Mouse (Mus musculus) adrenal gland, postnatal 14 days (tissue): ENCODE data around the gene Ccl9. TPM values are rescaled to one million over a fixed set of nuclear protein-coding genes. Genes with fewer than 3 reads are reported as not detected.
A peak's percentile ranks its signal among the peaks of the same experiment; 100 is the strongest.
"Not testable (repeated sequence)": the region's sequence is repeated elsewhere in the genome, so short reads cannot be mapped to it uniquely, and the experiment has no call there.

ENCODE experiments used
- DNase-seq: peaks from one replicate; pipeline ENCODE4 v3.0.0; 2021; ENCODE audit warnings: mixed read lengths
- total RNA-seq: library from RNA; stranded (reverse); gene quantifications from 2 replicates; pipeline ENCODE4 v1.2.3, GENCODE M21; 2021

The Ccl9 gene
- total RNA-seq, 1 experiment from 2014 or later: 10.3 TPM

DNA sequence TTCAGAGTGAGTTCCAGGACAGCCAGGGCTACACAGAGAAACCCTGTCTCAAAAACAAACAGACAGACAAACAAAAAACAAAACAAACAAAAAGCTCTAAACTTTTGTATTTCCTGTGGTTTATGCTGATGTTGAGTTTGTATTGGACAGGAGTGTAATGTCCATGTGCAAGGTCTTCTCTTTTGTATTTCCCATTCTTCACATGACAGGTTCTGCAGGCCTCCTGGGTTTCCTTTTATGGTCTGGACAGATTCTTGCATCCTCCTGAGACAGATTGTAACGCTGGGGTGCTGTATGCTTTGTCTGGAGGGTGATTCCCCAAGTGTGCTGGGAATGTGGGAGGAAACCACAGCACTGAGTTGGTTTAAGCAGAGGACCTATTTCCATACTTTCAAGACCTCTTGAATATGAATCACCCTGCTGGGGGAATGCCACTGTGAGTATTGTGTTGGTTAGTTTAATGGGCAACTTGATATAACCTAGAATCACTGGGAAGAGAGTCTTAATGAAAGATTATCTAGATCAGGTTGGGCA, 2.3 kb upstream of the Ccl9 start:
- DNase-seq: no peak

DNA sequence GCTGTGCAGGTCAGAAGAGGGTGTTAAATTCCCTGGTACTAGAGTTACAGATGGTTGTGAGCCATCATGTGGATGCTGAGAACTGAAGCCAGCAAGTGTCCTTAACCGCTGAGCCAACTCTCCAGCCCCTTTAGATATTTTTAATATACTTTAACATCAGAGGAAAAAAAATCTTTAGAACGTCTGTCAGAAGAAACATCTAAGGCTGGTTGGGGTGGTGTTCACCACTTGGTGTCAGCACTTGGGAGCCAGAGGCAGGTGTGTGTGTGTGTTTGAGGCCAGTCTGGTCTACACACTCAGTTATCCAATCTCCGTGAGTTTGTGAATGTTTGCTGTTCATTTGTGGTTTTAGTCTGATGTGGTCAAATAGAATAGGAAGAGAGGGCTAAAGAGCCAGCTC, 563 bp upstream of the Ccl9 start:
- DNase-seq: no peak

GRCm38 (mm10) chr11:83576927-83577555, 1.4 kb downstream of the Ccl9 start:
- no peak for DNase-seq

DNA sequence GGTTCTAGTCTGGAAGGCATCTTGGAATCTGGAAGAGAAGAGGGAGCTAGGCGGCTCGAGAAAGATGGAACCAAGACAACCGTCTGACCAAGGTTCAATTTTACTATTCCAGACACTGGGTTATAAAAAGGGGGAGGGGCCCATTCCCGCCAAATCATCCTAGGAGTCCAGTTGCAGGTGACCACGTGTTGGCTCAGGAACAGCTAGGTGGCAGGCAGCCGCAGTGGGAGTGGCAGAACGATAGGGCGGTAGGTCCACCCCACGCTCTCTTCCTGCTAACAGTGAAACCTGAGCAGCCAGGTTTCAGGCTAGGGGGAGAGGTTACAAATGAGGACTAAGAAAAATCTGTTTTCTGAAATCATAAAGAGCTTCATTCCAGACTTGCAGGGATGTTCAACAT, 5.6 kb downstream of the Ccl9 start:
- DNase-seq: no peak

GRCm38 (mm10) chr11:83572223-83572622, 6.2 kb downstream of the Ccl9 start:
- DNase-seq: peak; percentile 46

- DNase-seq: no peak
Observed at GRCm38 (mm10) chr11:83570189-83570588, 8.2 kb downstream of the Ccl9 start.

DNA sequence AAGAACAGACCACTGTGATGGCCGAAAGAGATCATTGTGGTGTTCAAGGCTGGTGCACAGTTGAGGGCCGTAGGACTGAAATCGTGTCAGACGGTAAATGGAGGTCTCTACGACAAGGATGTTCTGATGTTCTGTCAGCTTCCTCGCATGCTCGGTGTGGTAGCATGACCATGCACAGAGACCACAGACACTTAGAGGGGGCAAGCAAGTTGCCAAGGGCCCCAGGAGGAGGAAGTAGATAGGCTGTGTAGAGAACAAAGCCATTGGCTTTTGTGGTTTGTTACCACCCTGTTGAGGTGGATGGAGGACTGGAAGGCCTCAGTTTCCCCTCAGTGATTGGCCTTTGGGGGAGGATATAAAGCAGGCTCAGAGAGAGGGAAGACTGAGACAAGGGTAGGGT, 9.2 kb downstream of the Ccl9 start:
- no peak for DNase-seq

- DNase-seq: no peak
Observed at GRCm38 (mm10) chr11:83568786-83569185, 9.7 kb downstream of the Ccl9 start.

- peak; percentile 21 for DNase-seq
Observed at GRCm38 (mm10) chr11:83568061-83568460, 10.4 kb downstream of the Ccl9 start.

- DNase-seq: no peak
Observed at GRCm38 (mm10) chr11:83567311-83567710, 11.1 kb downstream of the Ccl9 start.

GRCm38 (mm10) chr11:83566617-83567016, 11.8 kb downstream of the Ccl9 start:
- no peak for DNase-seq

DNA sequence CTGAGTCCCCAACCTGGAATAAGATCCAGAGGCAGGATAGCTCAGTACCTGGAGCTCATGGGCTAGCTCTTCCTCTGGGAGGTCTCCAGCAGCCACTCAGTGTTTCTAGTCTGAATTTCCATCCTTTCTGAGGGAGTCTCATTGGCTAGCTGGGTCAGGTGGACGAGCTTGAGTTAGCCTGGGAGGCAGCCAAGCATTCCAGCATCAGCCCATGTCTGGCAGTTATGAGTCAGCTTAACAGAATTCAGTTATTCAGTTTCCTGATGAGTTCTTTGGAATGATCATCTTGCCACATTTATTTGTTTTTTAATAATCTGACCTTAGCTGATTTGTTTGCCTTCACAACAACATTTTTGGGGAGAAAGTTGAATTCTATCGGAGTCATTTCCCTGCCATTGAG, 14.7 kb downstream of the Ccl9 start:
- peak; percentile 54 for DNase-seq

DNA sequence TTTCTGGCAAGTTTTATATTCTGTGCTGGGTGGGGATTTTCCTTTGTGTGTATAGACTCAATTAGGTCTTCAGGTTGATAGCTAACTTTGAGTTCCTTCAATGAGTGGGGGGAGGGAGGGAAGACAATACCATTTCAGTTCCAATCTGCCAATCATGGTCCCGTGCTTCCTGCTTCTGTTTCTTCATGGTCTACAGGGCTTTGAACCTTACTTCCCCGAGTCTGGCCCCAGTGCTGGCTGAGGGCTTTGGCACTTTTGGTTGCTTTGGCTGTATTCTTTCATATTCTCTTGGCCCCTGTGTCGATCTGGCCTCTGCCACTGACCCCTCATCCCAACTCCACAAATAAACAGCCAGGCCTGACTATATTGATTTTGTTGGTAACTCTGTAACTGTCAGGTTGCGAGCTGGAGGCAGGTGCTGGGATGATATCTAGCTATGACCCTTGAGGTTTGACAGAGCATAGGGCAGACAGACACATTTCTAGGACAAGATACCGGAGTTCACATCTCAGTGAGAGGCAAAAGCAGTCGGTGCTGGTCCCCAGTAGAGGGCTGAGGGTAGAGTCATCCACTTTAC, 16.0 kb downstream of the Ccl9 start:
- DNase-seq: no peak

- no peak for DNase-seq
Observed at GRCm38 (mm10) chr11:83560405-83560804, 18.0 kb downstream of the Ccl9 start.

DNA sequence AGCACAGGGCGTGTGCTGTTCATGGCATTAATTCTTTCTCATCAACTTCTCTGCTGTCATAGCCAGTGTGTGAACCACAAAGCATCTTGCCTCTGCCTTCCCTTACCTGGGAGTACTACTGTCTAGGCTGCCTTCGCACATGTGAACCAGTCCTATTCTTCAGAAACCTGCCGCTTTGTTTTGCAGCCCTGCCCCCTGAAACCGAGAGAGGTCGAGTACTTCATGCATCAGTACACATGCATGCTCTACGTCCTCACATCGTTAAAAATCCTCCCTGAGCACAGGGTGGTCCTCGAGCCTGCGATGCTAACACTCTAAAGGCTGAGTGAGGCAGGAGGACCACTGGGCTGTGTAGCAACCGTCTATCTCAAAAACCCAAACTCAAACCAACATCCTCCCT, 21.4 kb downstream of the Ccl9 start:
- DNase-seq: no peak

GRCm38 (mm10) chr11:83556085-83556781, 22.2 kb downstream of the Ccl9 start:
- peak; percentile 35 for DNase-seq

DNA sequence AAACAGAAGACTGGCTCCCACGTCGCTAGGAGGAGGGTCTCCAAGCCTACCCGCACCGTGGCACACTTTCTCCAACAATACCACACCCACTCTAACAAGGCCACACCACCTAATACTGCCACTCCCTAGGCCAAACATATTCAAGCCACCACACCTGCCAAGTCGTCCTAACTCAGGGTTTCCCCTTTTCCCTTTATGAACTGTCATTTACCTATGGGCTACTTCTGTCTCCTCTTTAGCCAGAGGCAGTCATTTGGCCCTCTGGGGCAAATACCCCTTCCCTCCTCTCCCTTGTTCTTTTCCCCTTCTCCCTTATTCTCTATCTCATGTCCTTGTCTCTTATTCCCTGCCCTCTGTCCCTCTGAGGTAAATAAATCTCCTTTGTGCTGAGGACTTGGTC, 26.8 kb downstream of the Ccl9 start:
- DNase-seq: no peak

- not testable (repeated sequence) for DNase-seq
Observed at GRCm38 (mm10) chr11:83551037-83551436, 27.4 kb downstream of the Ccl9 start.

GRCm38 (mm10) chr11:83550186-83550632, 28.2 kb downstream of the Ccl9 start:
- DNase-seq: no peak

DNA sequence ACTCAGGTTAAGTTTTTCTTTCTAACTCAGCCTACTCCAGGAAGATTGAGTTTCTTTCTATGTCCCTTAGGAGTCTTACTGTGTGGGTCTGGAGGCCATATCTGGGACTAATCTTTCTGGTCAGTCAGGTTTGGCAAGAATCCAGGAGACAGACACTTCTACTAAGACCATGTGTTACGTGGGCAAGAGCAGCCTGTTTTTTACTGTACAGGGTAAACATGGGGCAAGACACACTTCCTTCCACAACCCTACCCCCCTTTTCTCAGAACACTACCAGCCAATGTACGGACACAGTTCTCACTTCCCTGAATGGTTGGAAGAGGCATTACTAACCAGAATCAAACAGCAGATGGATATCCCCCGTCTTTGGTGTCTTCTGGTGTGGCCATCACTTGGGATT, 34.2 kb downstream of the Ccl9 start:
- DNase-seq: no peak

- DNase-seq: no peak
Observed at GRCm38 (mm10) chr11:83541415-83541814, 37.0 kb downstream of the Ccl9 start.

DNA sequence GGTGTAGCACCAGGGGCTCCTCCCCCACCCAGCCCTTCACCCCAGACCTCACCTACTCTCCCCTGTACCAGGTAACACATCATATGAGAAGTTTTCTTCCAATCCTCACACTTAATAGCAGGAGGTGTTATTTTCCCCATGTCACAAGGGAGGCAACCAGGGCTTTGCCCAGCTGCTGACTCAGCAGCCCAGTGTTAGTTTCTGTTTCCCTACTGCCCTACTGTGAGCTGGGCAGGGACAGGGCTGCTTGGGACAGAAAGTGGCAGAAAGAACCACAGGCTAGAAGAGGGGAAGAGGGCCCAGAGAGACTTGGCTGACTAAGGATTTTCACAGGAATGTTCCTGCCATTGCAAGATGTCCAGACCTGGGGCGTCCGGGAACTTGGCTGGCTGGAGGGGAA, 37.5 kb downstream of the Ccl9 start:
- no peak for DNase-seq

GRCm38 (mm10) chr11:83538705-83539314, 39.6 kb downstream of the Ccl9 start:
- DNase-seq: no peak
